Mouse (Mus musculus) liver, embryonic 12.5 days (tissue): ENCODE results near the gene Olfr62. TPM values are rescaled to one million over a fixed set of nuclear protein-coding genes. Genes with fewer than 3 reads are reported as not detected.

Experiments used
- ATAC-seq: fragments of 200-750 bp; cut with Nextera tagmentation; 2 replicates; pipeline ENCODE4 v1.8.0; 2017; ENCODE audit warnings: moderate number of reproducible peaks, mild to moderate bottlenecking, moderate library complexity
- H3K27ac ChIP-seq: fragments of 300-500 bp; sonication (generic); 2 replicates; pipeline ENCODE4 v1.5.1; 2016; ENCODE audit warnings: mild to moderate bottlenecking
- H3K27me3 ChIP-seq: fragments of 300-500 bp; sonication (generic); replicated peaks from 2 replicates; pipeline ENCODE4 v1.6.1; 2016; ENCODE audit warnings: mild to moderate bottlenecking, moderate library complexity
- H3K36me3 ChIP-seq: fragments of 300-500 bp; sonication (generic); 2 replicates; pipeline ENCODE4 v1.6.1; 2016; ENCODE audit warnings: mild to moderate bottlenecking, moderate library complexity
- H3K4me1 ChIP-seq: fragments of 300-500 bp; sonication (generic); 2 replicates; pipeline ENCODE4 v1.6.1; 2016
- H3K4me2 ChIP-seq: fragments of 300-500 bp; sonication (generic); 2 replicates; pipeline ENCODE4 v1.6.1; 2016; ENCODE audit warnings: mild to moderate bottlenecking, moderate library complexity
- H3K4me3 ChIP-seq: fragments of 300-500 bp; sonication (generic); 2 replicates; pipeline ENCODE4 v1.5.1; 2016; ENCODE audit warnings: mild to moderate bottlenecking, moderate library complexity
- H3K9ac ChIP-seq: fragments of 300-500 bp; sonication (generic); 2 replicates; pipeline ENCODE4 v1.6.1; 2016; ENCODE audit warnings: mild to moderate bottlenecking, moderate library complexity
- H3K9me3 ChIP-seq: fragments of 300-500 bp; sonication (generic); replicated peaks from 2 replicates; pipeline ENCODE4 v1.6.1; 2016; ENCODE audit warnings: mild to moderate bottlenecking, moderate library complexity
- WGBS: fragments of 180-500 bp; shearing (Covaris S2); methylation state at CpG from one replicate; pipeline ENCODE4 v1.1.7; 2016; ENCODE audit not compliant: insufficient replicate concordance; 5-methylcytosine and 5-hydroxymethylcytosine counted together
- polyA plus RNA-seq: library from polyadenylated mRNA; unstranded; fragments of >200 nt; fragmentation: Nextera tagmentation; extraction: Ambion mirVana; gene quantifications from 2 replicates; pipeline ENCODE4 v1.2.1, GENCODE M21; 2016

The Olfr62 gene
- polyA plus RNA-seq, 1 experiment from 2014 or later, result not detected

DNA sequence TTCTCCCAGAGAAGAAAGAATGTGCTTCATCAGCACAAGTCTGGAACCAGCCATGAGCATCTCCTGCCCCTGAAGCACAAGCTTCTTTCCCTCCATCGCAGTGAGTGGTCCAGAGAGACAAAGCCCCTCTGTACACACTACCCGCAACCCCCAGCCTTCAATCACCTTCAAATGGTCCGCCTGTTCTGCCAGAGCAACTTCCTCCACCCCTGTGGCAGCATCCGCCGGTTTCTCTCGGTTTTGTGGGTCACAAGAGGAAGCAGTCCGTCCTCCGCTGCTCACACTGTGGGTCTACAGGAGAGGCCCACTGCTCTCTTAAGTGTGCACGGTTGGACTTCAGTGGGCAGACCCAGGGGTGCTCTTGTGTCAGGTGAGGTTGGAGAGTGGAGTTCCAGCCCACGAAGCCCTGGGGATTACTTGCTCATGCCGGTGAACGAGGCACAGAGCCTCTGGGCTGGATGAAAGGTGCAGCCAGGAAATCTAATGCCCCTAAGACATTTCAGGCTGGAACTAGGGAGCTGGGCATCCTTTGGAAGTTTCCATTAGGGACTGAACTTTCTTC, 33.7 kb downstream of the Olfr62 start, which contains the start of gene Olfr1342:
Gene Olfr1342, minus strand, starts transcription at position 345 of the 562 bp plus-strand sequence.
- Histone ChIP-seq H3K27ac (no peak within 1 kb of the TSS), H3K27me3 (peaks cover 4% of the 10 kb centered on the region; the same call in 1 of the 2 replicates), H3K9ac (no peak within 1 kb of the TSS), H3K4me1 (no peaks in the 10 kb centered on the region), H3K4me3 (no peak within 1 kb of the TSS), H3K36me3 (no peaks in the 10 kb centered on the region), H3K4me2 (no peak within 1 kb of the TSS), H3K9me3 (no peaks in the 10 kb centered on the region)
- 34% methylated on average over 12 of the region's 12 CpGs for WGBS
- ATAC-seq, result no peak

DNA sequence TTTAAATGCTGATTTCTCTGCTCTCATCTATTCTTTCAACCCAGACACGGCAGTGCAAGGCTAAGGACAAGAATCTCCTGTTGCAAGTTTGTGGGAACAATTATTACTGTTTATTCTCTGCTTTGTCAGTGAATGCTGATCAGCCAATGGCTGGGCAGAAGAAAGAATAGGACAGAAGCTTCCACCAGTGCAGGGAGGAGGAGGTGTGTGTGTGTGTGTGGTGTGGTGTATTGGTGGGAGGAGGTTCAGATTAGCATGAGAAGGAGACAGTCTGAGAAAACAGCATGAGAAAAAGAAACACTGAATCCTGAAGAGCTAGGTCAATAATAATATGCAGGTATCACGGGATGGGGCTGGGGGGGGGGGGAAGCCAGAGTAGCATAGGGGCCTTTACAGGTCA, 35.1 kb downstream of the Olfr62 start:
- no peak for ATAC-seq
- peaks cover 4% of the 10 kb centered on the region; the same call in 1 of the 2 replicates for H3K27me3 ChIP-seq

DNA sequence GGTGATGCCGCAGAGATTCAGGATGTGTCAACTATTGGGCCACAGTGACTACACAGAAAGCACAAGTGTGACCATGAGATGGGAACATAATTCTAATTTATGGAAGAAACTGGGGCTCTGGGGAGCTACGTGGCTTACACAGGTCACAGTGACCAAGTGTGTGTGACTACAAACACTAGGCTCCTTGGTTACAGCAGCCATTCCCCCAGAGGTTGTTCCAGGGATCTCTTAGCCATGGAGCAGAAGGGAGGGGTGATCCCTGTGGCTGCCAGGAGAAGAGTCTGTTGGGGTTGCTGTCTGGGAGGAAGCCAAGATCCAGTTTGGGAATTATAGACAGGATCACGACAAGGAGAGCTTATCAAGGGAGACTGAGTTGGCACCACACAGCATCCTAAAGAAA, 44.5 kb downstream of the Olfr62 start, which contains the start of gene Olfr1341:
Gene Olfr1341, plus strand, starts transcription at position 301 of the 400 bp plus-strand sequence.
- H3K4me1 ChIP-seq, result no peaks in the 10 kb centered on the region
- no peaks in the 10 kb centered on the region for H3K36me3 ChIP-seq
- no peak for ATAC-seq
- no peak within 1 kb of the TSS for H3K4me2 ChIP-seq
- H3K9ac ChIP-seq, result no peak within 1 kb of the TSS
- no peak within 1 kb of the TSS for H3K4me3 ChIP-seq
- H3K27me3 ChIP-seq, result no peaks in the 10 kb centered on the region
- H3K9me3 ChIP-seq, result no peaks in the 10 kb centered on the region
- H3K27ac ChIP-seq, result no peak within 1 kb of the TSS
- 58% methylated on average over 3 of the region's 3 CpGs for WGBS

More for the DNA sequence above, 35.1 kb downstream of the Olfr62 start:
- Histone ChIP-seq H3K36me3 (no peaks in the 10 kb centered on the region), H3K9me3 (no peaks in the 10 kb centered on the region), H3K4me3 (no peak overlapping the region), H3K4me2 (no peak overlapping the region), H3K4me1 (no peaks in the 10 kb centered on the region), H3K27ac (no peak overlapping the region), H3K9ac (no peak overlapping the region)
- WGBS, result 35% methylated on average over 2 of the region's 2 CpGs

DNA sequence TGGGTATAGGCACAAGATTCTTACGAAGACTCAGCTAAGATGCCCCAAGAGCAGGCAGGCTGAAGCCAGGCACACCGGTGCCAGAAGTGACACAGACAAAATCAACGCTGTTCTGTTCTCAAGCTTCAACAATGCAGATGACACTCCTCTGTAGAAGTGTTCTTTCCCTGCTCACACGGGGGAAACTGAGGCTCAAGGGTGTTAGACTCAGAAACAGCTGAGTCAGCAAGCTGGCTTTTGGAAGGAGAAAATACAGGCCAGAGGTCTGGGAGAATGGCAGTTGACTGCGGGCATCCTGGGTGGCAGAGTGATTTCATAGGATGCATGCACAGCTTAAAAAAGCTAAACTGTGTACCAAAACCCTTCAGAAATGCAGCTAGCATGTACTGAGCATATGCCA, 49.3 kb downstream of the Olfr62 start:
- no peak for ATAC-seq

GRCm38 (mm10) chr4:118711656-118712055, 52.9 kb downstream of the Olfr62 start:
- Histone ChIP-seq H3K4me1 (no peaks in the 10 kb centered on the region), H3K27ac (no peak overlapping the region), H3K9me3 (no peaks in the 10 kb centered on the region), H3K27me3 (no peaks in the 10 kb centered on the region), H3K4me2 (no peak overlapping the region), H3K9ac (no peak overlapping the region), H3K4me3 (no peak overlapping the region), H3K36me3 (no peaks in the 10 kb centered on the region)
- 63% methylated on average over 1 of the region's 1 CpGs for WGBS
- no peak for ATAC-seq

More for the DNA sequence above, 49.3 kb downstream of the Olfr62 start:
- Histone ChIP-seq H3K9me3 (no peaks in the 10 kb centered on the region), H3K27me3 (no peaks in the 10 kb centered on the region), H3K36me3 (no peaks in the 10 kb centered on the region), H3K4me2 (no peak overlapping the region), H3K4me3 (no peak overlapping the region), H3K9ac (no peak overlapping the region), H3K27ac (no peak overlapping the region), H3K4me1 (no peaks in the 10 kb centered on the region)
- WGBS, result 63% methylated on average over 5 of the region's 5 CpGs

Other genes starting within 250 kb of the Olfr62 start
- gene Szt2, start 249.7 kb upstream of the Olfr62 start, polyA plus RNA-seq, result 4.8 and 4.9 TPM in 2 replicates
- gene Med8, start 249.6 kb upstream of the Olfr62 start, polyA plus RNA-seq, result 105 and 109 TPM in 2 replicates
- gene Elovl1, start 230.9 kb upstream of the Olfr62 start, polyA plus RNA-seq, result 117 and 127 TPM in 2 replicates
- 240 and 250 TPM in 2 replicates for gene Cdc20, start 221.6 kb upstream of the Olfr62 start, polyA plus RNA-seq
- 17.4 and 19.4 TPM in 2 replicates for gene Mpl, start 201.4 kb upstream of the Olfr62 start, polyA plus RNA-seq
- gene Tie1, start 168.9 kb upstream of the Olfr62 start, polyA plus RNA-seq, result 11.0 and 11.3 TPM in 2 replicates
- gene 2610528J11Rik, start 132.0 kb upstream of the Olfr62 start, polyA plus RNA-seq, result 4.5 and 4.9 TPM in 2 replicates
- 0.23 and 0.54 TPM in 2 replicates for gene Tmem125, start 114.9 kb upstream of the Olfr62 start, polyA plus RNA-seq
- gene Cfap57, start 38.2 kb upstream of the Olfr62 start, polyA plus RNA-seq, result 1.3 and 1.5 TPM in 2 replicates
- 160 and 164 TPM in 2 replicates for gene Ebna1bp2, start 38.2 kb upstream of the Olfr62 start, polyA plus RNA-seq
- not detected in 2 replicates for gene Olfr1342, start 33.8 kb downstream of the Olfr62 start, polyA plus RNA-seq
- gene Olfr1341, start 44.6 kb downstream of the Olfr62 start, polyA plus RNA-seq, result not detected in 2 replicates
- not detected in 2 replicates for gene Olfr1340, start 61.2 kb downstream of the Olfr62 start, polyA plus RNA-seq
- gene Olfr1339, start 73.2 kb downstream of the Olfr62 start, polyA plus RNA-seq, result not detected in 2 replicates
- gene Olfr1338, start 99.8 kb downstream of the Olfr62 start, polyA plus RNA-seq, result not detected in 2 replicates
- not detected in 2 replicates for gene Olfr1337, start 123.6 kb downstream of the Olfr62 start, polyA plus RNA-seq
- not detected in 2 replicates for gene Olfr1335, start 151.0 kb downstream of the Olfr62 start, polyA plus RNA-seq
- gene Olfr1333, start 177.3 kb downstream of the Olfr62 start, polyA plus RNA-seq, result not detected in 2 replicates
- gene Olfr1331, start 205.7 kb downstream of the Olfr62 start, polyA plus RNA-seq, result not detected in 2 replicates
- not detected in 2 replicates for gene Olfr1330, start 229.6 kb downstream of the Olfr62 start, polyA plus RNA-seq